Mouse (Mus musculus) limb, embryonic 11.5 days (tissue): Measurements from ENCODE around the gene Zfpl1. TPM values are rescaled to one million over a fixed set of nuclear protein-coding genes. Genes with fewer than 3 reads are reported as not detected.

Source experiments
- ATAC-seq: fragments of 200-750 bp; cut with Nextera tagmentation; 2 replicates; pipeline ENCODE4 v1.8.0; 2017; ENCODE audit warnings: low read depth; ENCODE audit not compliant: insufficient number of reproducible peaks, low FRiP score, low TSS enrichment
- DNase-seq: peaks from one replicate; pipeline ENCODE4 v3.0.0-alpha.2; 2015; ENCODE audit warnings: low spot score
- H3K27ac ChIP-seq: fragments of 300-500 bp; sonication (generic); replicated peaks from 2 replicates; pipeline ENCODE4 v1.5.1; 2014; ENCODE audit warnings: low read depth, mild to moderate bottlenecking, low read length
- H3K27me3 ChIP-seq: fragments of 300-500 bp; sonication (generic); 2 replicates; pipeline ENCODE4 v1.6.1; 2014; ENCODE audit warnings: mild to moderate bottlenecking, low read length, mixed read lengths; ENCODE audit not compliant: control insufficient read depth, insufficient read depth
- H3K36me3 ChIP-seq: fragments of 300-500 bp; sonication (generic); 2 replicates; pipeline ENCODE4 v1.6.1; 2014; ENCODE audit warnings: mild to moderate bottlenecking, low read length, moderate library complexity, mixed read lengths; ENCODE audit not compliant: control insufficient read depth, insufficient read depth
- H3K4me1 ChIP-seq: fragments of 300-500 bp; sonication (generic); 2 replicates; pipeline ENCODE4 v1.6.1; 2014; ENCODE audit warnings: low read length, mixed read lengths; ENCODE audit not compliant: control insufficient read depth, insufficient read depth
- H3K4me2 ChIP-seq: fragments of 300-500 bp; sonication (generic); 2 replicates; pipeline ENCODE4 v1.6.1; 2014; ENCODE audit warnings: low read depth, mild to moderate bottlenecking, moderate library complexity; ENCODE audit not compliant: severe bottlenecking
- H3K4me3 ChIP-seq: fragments of 300-500 bp; sonication (generic); 2 replicates; pipeline ENCODE4 v1.5.1; 2014; ENCODE audit warnings: low read depth, low read length
- H3K9ac ChIP-seq: fragments of 300-500 bp; sonication (generic); 2 replicates; pipeline ENCODE4 v1.6.1; 2014; ENCODE audit warnings: mild to moderate bottlenecking, low read length
- H3K9me3 ChIP-seq: fragments of 300-500 bp; sonication (generic); 2 replicates; pipeline ENCODE4 v1.6.1; 2016; ENCODE audit warnings: low read length; ENCODE audit not compliant: control insufficient read depth
- WGBS: fragments of 180-500 bp; shearing (Covaris S2); extraction: QIAGEN DNeasy Blood & Tissue Kit; methylation state at CpG from one replicate; pipeline ENCODE4 v1.1.7; 2014; 5-methylcytosine and 5-hydroxymethylcytosine counted together
- polyA plus RNA-seq: library from polyadenylated mRNA; unstranded; fragments of >200 nt; fragmentation: Nextera tagmentation; extraction: Ambion mirVana; gene quantifications from 2 replicates; pipeline ENCODE4 v1.2.1, GENCODE M21; 2014

Zfpl1 gene
- polyA plus RNA-seq, 1 experiment from 2014 or later = 73.5 TPM

DNA sequence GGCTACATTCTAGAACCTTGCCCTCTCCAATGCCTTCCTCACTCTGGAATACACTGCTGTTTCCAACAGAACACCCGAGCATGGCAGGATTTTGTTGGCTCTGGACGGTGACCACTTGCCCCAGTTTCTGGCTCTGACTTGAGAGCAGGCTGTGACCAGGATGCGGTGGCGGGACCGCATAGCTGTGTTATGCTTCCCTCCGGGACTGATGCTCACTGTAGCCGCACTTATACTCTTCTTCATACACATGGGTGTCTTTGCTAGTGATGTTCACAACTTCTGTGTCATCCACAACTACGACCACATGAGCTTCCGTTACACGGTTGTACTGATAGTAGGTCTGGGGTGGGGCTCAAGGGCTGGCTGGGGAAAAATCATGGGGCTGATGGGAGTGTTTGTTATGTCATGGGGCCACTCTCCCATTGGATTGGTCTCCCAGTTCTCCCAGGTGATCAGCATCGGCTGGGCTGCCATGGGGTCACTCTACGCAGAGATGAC lies 4.7 kb downstream of the Zfpl1 start, which contains the start of gene Tmem262:
Gene Tmem262, plus strand, starts transcription at position 51 of the 498 bp plus-strand sequence.
- Histone ChIP-seq H3K9ac (no peak within 1 kb of the TSS), H3K27ac (no peak within 1 kb of the TSS), H3K4me2 (no peak within 1 kb of the TSS), H3K27me3 (no peaks in the 10 kb centered on the region), H3K36me3 (peaks cover 5% of the 10 kb centered on the region), H3K4me1 (peaks cover 5% of the 10 kb centered on the region), H3K9me3 (no peaks in the 10 kb centered on the region), H3K4me3 (no peak within 1 kb of the TSS)
- ATAC-seq = no peak
- no peak for DNase-seq
- WGBS = 92% methylated on average over 12 of the region's 12 CpGs

DNA sequence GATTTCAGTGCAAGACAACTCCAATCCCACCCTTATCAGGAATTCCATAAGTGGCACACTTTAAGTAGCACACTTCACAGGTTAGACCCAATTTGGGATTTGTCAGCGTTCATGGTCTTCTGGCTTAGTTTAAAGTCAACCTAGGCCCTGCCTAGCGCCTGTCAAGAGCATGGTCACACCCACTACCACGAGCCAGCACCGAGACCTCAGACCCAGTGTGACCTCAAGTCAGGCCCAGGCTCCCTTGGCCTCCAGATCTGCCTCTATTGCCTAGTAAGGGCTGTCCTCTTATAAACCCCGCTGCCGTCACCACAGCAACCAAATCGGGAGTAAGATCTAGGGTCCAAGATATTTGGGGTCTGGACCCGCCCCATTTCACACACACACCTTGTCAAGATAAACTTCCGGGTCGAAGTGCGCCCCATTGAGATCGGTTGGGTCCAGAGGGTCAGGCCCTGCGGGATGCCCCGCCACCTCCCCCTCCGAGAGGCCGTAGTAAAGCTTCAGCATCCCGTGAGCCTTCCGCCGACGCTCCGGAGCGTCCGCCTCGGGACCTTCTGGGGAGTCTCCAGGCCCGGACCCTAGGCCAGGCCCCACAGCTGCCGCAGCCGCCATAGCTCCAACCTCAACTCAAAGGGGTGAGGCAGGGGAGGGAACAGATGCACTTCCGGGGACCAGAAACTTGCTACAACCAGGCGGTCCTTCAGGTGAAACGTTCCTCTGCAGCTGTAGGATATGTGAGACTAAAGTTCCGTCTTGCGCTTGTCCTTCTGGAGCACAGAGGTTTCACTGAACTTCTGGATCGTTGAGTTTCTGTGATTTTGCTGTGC lies 8.0 kb downstream of the Zfpl1 start, which contains the start of gene Vps51:
Gene Vps51, minus strand, starts transcription at position 668 of the 830 bp plus-strand sequence.
- peak within 1 kb of the TSS; percentile 86 for H3K9ac ChIP-seq
- H3K36me3 ChIP-seq = peaks cover 4% of the 10 kb centered on the region; the same call in 1 of the 2 replicates
- peak within 1 kb of the TSS; percentile 62 for H3K4me3 ChIP-seq
- H3K27ac ChIP-seq = no peak within 1 kb of the TSS; the same call in 1 of the 2 replicates
- no peaks in the 10 kb centered on the region for H3K27me3 ChIP-seq
- 1% methylated on average over 33 of the region's 33 CpGs for WGBS
- no peaks in the 10 kb centered on the region for H3K4me1 ChIP-seq
- ATAC-seq = peak; percentile 81
- H3K4me2 ChIP-seq = peak within 1 kb of the TSS; percentile 69
- H3K9me3 ChIP-seq = no peaks in the 10 kb centered on the region
- DNase-seq = peak; percentile 88

DNA sequence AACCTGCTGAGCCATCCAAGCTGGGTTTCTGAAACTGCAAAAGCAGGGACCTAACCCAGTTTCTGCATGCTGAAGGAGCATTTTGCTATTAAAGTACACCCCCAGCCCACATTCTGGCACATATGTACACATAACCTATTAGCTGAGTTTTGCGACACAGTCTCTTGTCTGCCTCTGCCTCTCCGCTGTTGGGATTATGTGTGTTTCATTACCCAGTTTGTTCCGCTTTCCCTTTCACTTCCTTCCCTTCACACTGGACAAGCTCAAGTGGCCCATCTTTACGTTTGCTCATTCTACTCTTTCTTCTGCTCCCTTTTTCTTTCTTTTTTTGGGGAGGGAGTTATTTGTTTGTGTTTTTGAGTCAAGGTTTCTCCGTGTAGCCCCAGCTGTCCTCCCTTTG lies 10.9 kb downstream of the Zfpl1 start:
- H3K9ac ChIP-seq = no peak overlapping the region
- no peak overlapping the region for H3K27ac ChIP-seq
- peaks cover 15% of the 10 kb centered on the region; the same call in 1 of the 2 replicates for H3K36me3 ChIP-seq
- no peaks in the 10 kb centered on the region for H3K4me1 ChIP-seq
- H3K4me3 ChIP-seq = no peak overlapping the region
- no peak for ATAC-seq
- H3K9me3 ChIP-seq = no peaks in the 10 kb centered on the region
- no peak overlapping the region for H3K4me2 ChIP-seq
- H3K27me3 ChIP-seq = no peaks in the 10 kb centered on the region
- DNase-seq = no peak
- WGBS = 91% methylated on average over 5 of the region's 5 CpGs

DNA sequence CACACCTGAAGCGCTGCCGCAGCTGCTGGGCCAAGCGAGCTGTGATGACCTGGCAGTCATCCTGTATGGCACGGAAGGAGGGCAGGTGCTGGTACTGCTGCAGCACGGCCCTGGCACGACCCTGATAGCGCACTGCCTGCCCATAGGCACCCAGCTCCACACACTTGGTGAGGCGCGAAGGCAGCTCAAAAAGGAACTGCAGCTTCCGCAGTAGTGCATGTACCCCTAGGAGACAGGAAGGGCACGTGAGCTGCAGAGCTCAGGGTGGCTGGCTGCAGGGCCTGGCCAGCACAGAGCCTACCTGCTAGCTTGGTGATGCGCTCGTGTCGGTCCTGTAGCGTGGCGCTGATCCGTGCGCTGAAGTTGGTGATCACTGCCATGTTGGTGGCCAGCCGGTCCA lies 13.5 kb downstream of the Zfpl1 start:
- H3K4me2 ChIP-seq = no peak overlapping the region
- peaks cover 14% of the 10 kb centered on the region; the same call in 1 of the 2 replicates for H3K4me1 ChIP-seq
- no peak for DNase-seq
- H3K36me3 ChIP-seq = peaks cover 16% of the 10 kb centered on the region; the same call in 1 of the 2 replicates
- 94% methylated on average over 19 of the region's 19 CpGs for WGBS
- H3K27me3 ChIP-seq = no peaks in the 10 kb centered on the region
- H3K27ac ChIP-seq = no peak overlapping the region
- no peaks in the 10 kb centered on the region for H3K9me3 ChIP-seq
- 0 out of 2 replicates have a peak overlapping the region, but pooled peaks have one; percentile 1 for H3K4me3 ChIP-seq
- no peak for ATAC-seq
- no peak overlapping the region for H3K9ac ChIP-seq

DNA sequence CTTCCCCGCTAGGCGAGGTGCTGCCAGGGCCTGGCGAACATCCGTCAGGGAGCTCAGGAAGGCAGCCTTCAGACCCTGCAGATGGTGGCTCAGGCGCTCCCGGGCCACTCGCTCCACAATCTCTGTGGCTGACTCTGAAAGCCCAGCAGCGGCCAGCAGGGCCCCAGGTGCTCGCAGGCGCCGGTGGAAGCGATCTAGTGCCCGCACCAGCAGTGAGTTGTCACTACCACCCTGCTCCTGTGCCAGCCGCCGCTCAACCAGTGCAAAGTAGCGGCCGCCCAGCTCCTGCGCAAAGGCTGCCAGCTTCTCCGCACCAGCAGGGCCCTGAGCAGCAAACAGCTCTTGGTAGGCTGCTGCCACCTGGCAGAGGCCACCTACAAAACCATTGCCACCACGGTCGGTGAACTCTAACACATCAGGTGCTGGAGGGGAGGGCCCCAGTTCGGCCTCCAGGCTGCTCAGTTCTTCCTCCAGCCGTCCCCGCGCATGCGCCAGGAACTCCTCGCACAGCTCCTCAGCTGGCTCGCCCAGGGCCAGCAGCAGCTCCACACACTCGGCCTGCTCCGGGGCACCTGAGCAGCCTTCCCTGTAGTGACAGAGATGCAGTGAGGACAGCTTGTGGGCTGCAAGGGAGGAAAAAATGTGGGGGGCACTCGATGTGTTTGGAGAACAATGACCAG lies 14.0 kb downstream of the Zfpl1 start:
- Histone ChIP-seq H3K36me3 (peaks cover 16% of the 10 kb centered on the region; the same call in 1 of the 2 replicates), H3K4me3 (no peak overlapping the region), H3K27me3 (no peaks in the 10 kb centered on the region), H3K4me1 (peaks cover 14% of the 10 kb centered on the region; the same call in 1 of the 2 replicates), H3K4me2 (no peak overlapping the region), H3K9me3 (no peaks in the 10 kb centered on the region), H3K9ac (no peak overlapping the region), H3K27ac (no peak overlapping the region)
- no peak for ATAC-seq
- WGBS = 89% methylated on average over 31 of the region's 31 CpGs
- DNase-seq = no peak

DNA sequence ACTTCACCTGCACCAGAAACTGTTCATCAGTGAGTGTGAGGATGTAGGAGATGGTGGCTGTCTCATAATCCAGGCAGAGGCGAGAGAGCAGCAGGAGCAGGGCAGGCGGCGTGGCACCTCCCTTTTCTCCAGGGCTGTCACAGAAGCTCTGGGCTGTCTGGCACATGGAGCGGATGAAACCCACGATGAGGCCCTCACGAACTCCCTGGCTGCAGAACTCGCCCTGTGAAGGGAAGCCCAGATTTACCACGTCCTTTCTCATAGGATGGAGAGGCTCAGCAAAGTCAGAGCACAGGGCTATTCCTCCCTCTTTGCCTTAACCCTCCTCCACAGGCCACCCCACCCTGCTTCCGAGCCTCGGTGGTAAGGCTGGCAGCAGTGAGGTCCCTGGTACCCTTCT lies 14.9 kb downstream of the Zfpl1 start:
- Histone ChIP-seq H3K27ac (no peak overlapping the region), H3K9ac (no peak overlapping the region), H3K9me3 (no peaks in the 10 kb centered on the region), H3K27me3 (no peaks in the 10 kb centered on the region), H3K4me3 (no peak overlapping the region), H3K4me2 (no peak overlapping the region), H3K36me3 (peaks cover 14% of the 10 kb centered on the region; the same call in 1 of the 2 replicates), H3K4me1 (peaks cover 14% of the 10 kb centered on the region; the same call in 1 of the 2 replicates)
- DNase-seq (no peak), ATAC-seq (no peak)
- WGBS = 92% methylated on average over 10 of the region's 10 CpGs

DNA sequence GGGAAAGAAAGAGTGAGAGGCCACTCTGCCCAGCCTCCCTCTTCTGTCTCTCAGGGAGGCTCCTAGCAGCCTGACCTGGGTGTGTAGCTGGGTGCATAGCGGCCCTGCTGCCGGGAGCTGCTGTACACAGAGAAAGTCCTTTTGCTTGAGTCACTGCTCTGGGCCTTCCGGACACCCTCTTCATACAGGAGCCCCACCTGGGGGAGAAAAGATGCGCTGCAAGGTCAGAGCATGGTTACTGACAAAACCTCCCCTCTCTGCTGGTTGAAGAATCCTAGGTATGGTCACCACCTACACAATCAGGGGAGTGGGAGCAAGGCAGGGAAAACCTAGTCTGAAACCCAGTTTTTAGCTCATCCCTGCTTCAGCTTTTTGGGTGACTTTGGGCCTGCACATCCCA lies 15.8 kb downstream of the Zfpl1 start:
- ATAC-seq = no peak
- no peak overlapping the region for H3K4me3 ChIP-seq
- H3K9ac ChIP-seq = no peak overlapping the region
- no peak overlapping the region for H3K4me2 ChIP-seq
- no peaks in the 10 kb centered on the region for H3K27me3 ChIP-seq
- H3K36me3 ChIP-seq = peaks cover 12% of the 10 kb centered on the region; the same call in 1 of the 2 replicates
- H3K9me3 ChIP-seq = no peaks in the 10 kb centered on the region
- H3K4me1 ChIP-seq = peaks cover 14% of the 10 kb centered on the region; the same call in 1 of the 2 replicates
- no peak for DNase-seq
- 88% methylated on average over 4 of the region's 4 CpGs for WGBS
- H3K27ac ChIP-seq = no peak overlapping the region
